Mouse (Mus musculus) embryonic facial prominence, embryonic 10.5 days (tissue): Measurements from ENCODE around the gene Mrpl2. TPM values are rescaled to one million over a fixed set of nuclear protein-coding genes. Genes with fewer than 3 reads are reported as not detected.
A peak's percentile ranks its signal among the peaks of the same experiment; 100 is the strongest.

ENCODE experiments used
- DNase-seq: peaks from one replicate; pipeline ENCODE4 v3.0.0-alpha.2; 2017; ENCODE audit warnings: low spot score
- H3K27ac ChIP-seq: fragments of 300-500 bp; sonication (generic); replicated peaks from 2 replicates; pipeline ENCODE4 v1.5.1; 2016; ENCODE audit warnings: mild to moderate bottlenecking
- H3K27me3 ChIP-seq: fragments of 300-500 bp; sonication (generic); replicated peaks from 2 replicates; pipeline ENCODE4 v1.6.1; 2016; ENCODE audit warnings: low read depth, mild to moderate bottlenecking; ENCODE audit not compliant: poor library complexity, severe bottlenecking
- H3K36me3 ChIP-seq: fragments of 300-500 bp; sonication (generic); replicated peaks from 2 replicates; pipeline ENCODE4 v1.6.1; 2016; ENCODE audit warnings: mild to moderate bottlenecking, moderate library complexity
- H3K4me1 ChIP-seq: fragments of 300-500 bp; sonication (generic); 2 replicates; pipeline ENCODE4 v1.6.1; 2016
- H3K4me3 ChIP-seq: fragments of 300-500 bp; sonication (generic); 2 replicates; pipeline ENCODE4 v1.5.1; 2016; ENCODE audit warnings: mild to moderate bottlenecking, moderate library complexity
- H3K9me3 ChIP-seq: fragments of 300-500 bp; sonication (generic); 2 replicates; pipeline ENCODE4 v1.6.1; 2016; ENCODE audit warnings: mild to moderate bottlenecking
- WGBS: fragments of 180-500 bp; shearing (Covaris S2); methylation state at CpG from one replicate; pipeline ENCODE4 v1.1.7; 2016; 5-methylcytosine and 5-hydroxymethylcytosine counted together
- polyA plus RNA-seq: library from polyadenylated mRNA; unstranded; fragments of >200 nt; fragmentation: Nextera tagmentation; extraction: Ambion mirVana; gene quantifications from 2 replicates; pipeline ENCODE4 v1.2.1, GENCODE M21; 2016

Gene Mrpl2
- polyA plus RNA-seq, 1 experiment from 2014 or later = 124 TPM

GRCm38 (mm10) chr17:46650232-46651031 is 4.4 kb downstream of the Mrpl2 start, which contains the start of gene Cul7:
TSS of gene Cul7 (plus strand) at chr17:46650337.
- Histone ChIP-seq H3K36me3 (peaks cover 66% of the 10 kb centered on the region), H3K27ac (peak within 1 kb of the TSS; percentile 97)
- WGBS = under 1% methylated on average over 58 of the region's 58 CpGs

GRCm38 (mm10) chr17:46651292-46651691 is 5.3 kb downstream of the Mrpl2 start:
- WGBS = 78% methylated on average over 17 of the region's 17 CpGs
- H3K4me1 ChIP-seq = peaks cover 64% of the 10 kb centered on the region
- 0 out of 2 replicates have a peak, but pooled peaks cover 3% of the 10 kb centered on the region for H3K9me3 ChIP-seq
- no peak for DNase-seq
- H3K27me3 ChIP-seq = no peaks in the 10 kb centered on the region
- peaks cover 75% of the 10 kb centered on the region for H3K36me3 ChIP-seq
- peak overlapping the region; percentile 83 for H3K4me3 ChIP-seq
- H3K27ac ChIP-seq = peak overlapping the region; percentile 97

More at GRCm38 (mm10) chr17:46650232-46651031, 4.4 kb downstream of the Mrpl2 start, which contains the start of gene Cul7:
- H3K4me1 ChIP-seq = peaks cover 62% of the 10 kb centered on the region
- no peaks in the 10 kb centered on the region for H3K27me3 ChIP-seq
- 0 out of 2 replicates have a peak, but pooled peaks cover 3% of the 10 kb centered on the region for H3K9me3 ChIP-seq
- DNase-seq = peak; percentile 97
- peak within 1 kb of the TSS; percentile 83 for H3K4me3 ChIP-seq

- H3K9me3 ChIP-seq = 0 out of 2 replicates have a peak, but pooled peaks cover 3% of the 10 kb centered on the region
- H3K27me3 ChIP-seq = no peaks in the 10 kb centered on the region
- no peak for DNase-seq
- peaks cover 58% of the 10 kb centered on the region for H3K4me1 ChIP-seq
- peak overlapping the region; percentile 83 for H3K4me3 ChIP-seq
- WGBS = 77% methylated on average over 20 of the region's 20 CpGs
- H3K27ac ChIP-seq = peak overlapping the region; percentile 97
- peaks cover 81% of the 10 kb centered on the region for H3K36me3 ChIP-seq
These were observed 5.9 kb downstream of the Mrpl2 start for GRCm38 (mm10) chr17:46651755-46652547.

- Histone ChIP-seq H3K9me3 (0 out of 2 replicates have a peak, but pooled peaks cover 3% of the 10 kb centered on the region), H3K4me1 (peaks cover 32% of the 10 kb centered on the region), H3K27me3 (no peaks in the 10 kb centered on the region), H3K36me3 (peaks cover 98% of the 10 kb centered on the region), H3K4me3 (no peak overlapping the region), H3K27ac (no peak overlapping the region)
- 91% methylated on average over 6 of the region's 6 CpGs for WGBS
- DNase-seq = no peak
These were observed 10.0 kb downstream of the Mrpl2 start for GRCm38 (mm10) chr17:46656054-46656453.

GRCm38 (mm10) chr17:46661351-46661750 is 15.3 kb downstream of the Mrpl2 start:
- Histone ChIP-seq H3K36me3 (peaks cover 100% of the 10 kb centered on the region), H3K27me3 (no peaks in the 10 kb centered on the region), H3K4me3 (no peak overlapping the region), H3K4me1 (no peaks in the 10 kb centered on the region), H3K9me3 (no peaks in the 10 kb centered on the region), H3K27ac (no peak overlapping the region)
- DNase-seq = no peak
- 92% methylated on average over 9 of the region's 9 CpGs for WGBS

- Histone ChIP-seq H3K9me3 (no peaks in the 10 kb centered on the region), H3K27me3 (no peaks in the 10 kb centered on the region), H3K4me3 (no peak overlapping the region), H3K36me3 (peaks cover 100% of the 10 kb centered on the region), H3K27ac (no peak overlapping the region), H3K4me1 (no peaks in the 10 kb centered on the region)
- no peak for DNase-seq
- WGBS = 93% methylated on average over 12 of the region's 12 CpGs
These were observed 16.0 kb downstream of the Mrpl2 start for GRCm38 (mm10) chr17:46661981-46662380.

- 94% methylated on average over 5 of the region's 5 CpGs for WGBS
- Histone ChIP-seq H3K9me3 (no peaks in the 10 kb centered on the region), H3K27ac (no peak overlapping the region), H3K4me3 (no peak overlapping the region), H3K36me3 (peaks cover 98% of the 10 kb centered on the region), H3K4me1 (no peaks in the 10 kb centered on the region), H3K27me3 (no peaks in the 10 kb centered on the region)
- no peak for DNase-seq
These were observed 16.7 kb downstream of the Mrpl2 start for GRCm38 (mm10) chr17:46662730-46663129.

GRCm38 (mm10) chr17:46667712-46668111 is 21.7 kb downstream of the Mrpl2 start:
- no peak overlapping the region for H3K4me3 ChIP-seq
- H3K4me1 ChIP-seq = peaks cover 2% of the 10 kb centered on the region; the same call in 1 of the 2 replicates
- peaks cover 92% of the 10 kb centered on the region for H3K36me3 ChIP-seq
- no peak for DNase-seq
- peaks cover 5% of the 10 kb centered on the region; the same call in 1 of the 2 replicates for H3K9me3 ChIP-seq
- 93% methylated on average over 16 of the region's 16 CpGs for WGBS
- H3K27me3 ChIP-seq = no peaks in the 10 kb centered on the region
- H3K27ac ChIP-seq = no peak overlapping the region

- H3K9me3 ChIP-seq = peaks cover 5% of the 10 kb centered on the region; the same call in 1 of the 2 replicates
- H3K27ac ChIP-seq = no peak overlapping the region
- 93% methylated on average over 10 of the region's 10 CpGs for WGBS
- no peak for DNase-seq
- H3K27me3 ChIP-seq = no peaks in the 10 kb centered on the region
- peaks cover 79% of the 10 kb centered on the region for H3K36me3 ChIP-seq
- peaks cover 19% of the 10 kb centered on the region for H3K4me1 ChIP-seq
- H3K4me3 ChIP-seq = no peak overlapping the region
These were observed 23.9 kb downstream of the Mrpl2 start for GRCm38 (mm10) chr17:46669911-46670310.

GRCm38 (mm10) chr17:46673850-46674529 is 28.0 kb downstream of the Mrpl2 start, which contains the start of gene Rrp36:
TSS of gene Rrp36 (minus strand) at chr17:46674352.
- peak within 1 kb of the TSS; percentile 89 for H3K27ac ChIP-seq
- DNase-seq = peak; percentile 93
- 1% methylated on average over 43 of the region's 43 CpGs for WGBS
- H3K4me1 ChIP-seq = peaks cover 39% of the 10 kb centered on the region
- peak within 1 kb of the TSS; percentile 91 for H3K4me3 ChIP-seq
- H3K27me3 ChIP-seq = no peaks in the 10 kb centered on the region
- peaks cover 81% of the 10 kb centered on the region for H3K36me3 ChIP-seq
- H3K9me3 ChIP-seq = peaks cover 5% of the 10 kb centered on the region; the same call in 1 of the 2 replicates

GRCm38 (mm10) chr17:46674530-46675283 is 28.7 kb downstream of the Mrpl2 start:
- Histone ChIP-seq H3K36me3 (peaks cover 77% of the 10 kb centered on the region), H3K4me1 (peaks cover 47% of the 10 kb centered on the region), H3K27me3 (no peaks in the 10 kb centered on the region), H3K9me3 (peaks cover 1% of the 10 kb centered on the region; the same call in 1 of the 2 replicates), H3K4me3 (peak overlapping the region; percentile 91), H3K27ac (peak overlapping the region; percentile 89)
- DNase-seq = no peak
- WGBS = 22% methylated on average over 15 of the region's 15 CpGs
